Mouse (Mus musculus) forebrain, embryonic 15.5 days (tissue): ENCODE results near the gene Katnbl1. TPM values are rescaled to one million over a fixed set of nuclear protein-coding genes. Genes with fewer than 3 reads are reported as not detected.
A peak's percentile ranks its signal among the peaks of the same experiment; 100 is the strongest.
"Not testable (repeated sequence)": the region's sequence is repeated elsewhere in the genome, so short reads cannot be mapped to it uniquely, and the experiment has no call there.

Experiments
- ATAC-seq: fragments of 200-750 bp; cut with Nextera tagmentation; replicated peaks from 2 replicates; pipeline ENCODE4 v1.8.0; 2017; ENCODE audit warnings: mild to moderate bottlenecking, moderate TSS enrichment, moderate library complexity
- H3K27ac ChIP-seq: fragments of 300-500 bp; sonication (generic); replicated peaks from 2 replicates; pipeline ENCODE4 v1.5.1; 2015; ENCODE audit warnings: mild to moderate bottlenecking, inconsistent platforms
- H3K27me3 ChIP-seq: fragments of 300-500 bp; sonication (generic); 2 replicates; pipeline ENCODE4 v1.6.1; 2015; ENCODE audit warnings: inconsistent platforms
- H3K36me3 ChIP-seq: fragments of 300-500 bp; sonication (generic); 2 replicates; pipeline ENCODE4 v1.6.1; 2015; ENCODE audit warnings: mild to moderate bottlenecking, inconsistent platforms
- H3K4me1 ChIP-seq: fragments of 300-500 bp; sonication (generic); 2 replicates; pipeline ENCODE4 v1.6.1; 2015; ENCODE audit warnings: inconsistent platforms
- H3K4me2 ChIP-seq: fragments of 300-500 bp; sonication (generic); replicated peaks from 2 replicates; pipeline ENCODE4 v1.6.1; 2015; ENCODE audit warnings: mild to moderate bottlenecking, inconsistent platforms
- H3K4me3 ChIP-seq: fragments of 300-500 bp; sonication (generic); 2 replicates; pipeline ENCODE4 v1.5.1; 2015; ENCODE audit warnings: mild to moderate bottlenecking, inconsistent platforms
- H3K9ac ChIP-seq: fragments of 300-500 bp; sonication (generic); replicated peaks from 2 replicates; pipeline ENCODE4 v1.6.1; 2015; ENCODE audit warnings: mild to moderate bottlenecking, inconsistent platforms
- H3K9me3 ChIP-seq: fragments of 300-500 bp; sonication (generic); 2 replicates; pipeline ENCODE4 v1.6.1; 2016; ENCODE audit warnings: inconsistent platforms
- WGBS: fragments of 180-500 bp; shearing (Covaris S2); methylation state at CpG from one replicate; pipeline ENCODE4 v1.1.7; 2015; ENCODE audit warnings: mixed read lengths; 5-methylcytosine and 5-hydroxymethylcytosine counted together
- polyA plus RNA-seq: library from polyadenylated mRNA; unstranded; fragments of >200 nt; fragmentation: Nextera tagmentation; extraction: Ambion mirVana; gene quantifications from 2 replicates; pipeline ENCODE4 v1.2.1, GENCODE M21; 2015

Gene Katnbl1
- polyA plus RNA-seq, 1 experiment from 2014 or later = 46.7 TPM

DNA sequence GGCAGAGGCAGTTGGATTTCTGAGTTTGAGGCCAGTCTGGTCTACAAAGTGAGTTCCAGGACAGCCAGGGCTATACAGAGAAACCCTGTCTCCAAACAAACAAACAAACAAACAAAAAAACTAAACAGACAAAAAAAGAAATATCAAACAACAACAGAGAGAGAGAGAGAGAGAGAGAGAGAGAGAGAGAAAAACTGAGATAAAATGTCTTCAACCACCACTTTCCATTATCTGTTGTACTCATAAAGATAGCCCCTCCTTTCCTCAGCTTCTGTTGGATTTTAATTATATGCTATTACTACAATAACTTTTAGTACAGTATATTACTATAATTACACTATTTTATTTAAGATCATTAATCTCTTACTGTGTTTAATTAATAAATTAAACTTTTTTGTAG is 73.5 kb downstream of the Katnbl1 start:
- peaks cover 19% of the 10 kb centered on the region for H3K4me1 ChIP-seq
- H3K27me3 ChIP-seq, H3K36me3 ChIP-seq, H3K9me3 ChIP-seq, ATAC-seq, H3K4me2 ChIP-seq, H3K9ac ChIP-seq, H3K4me3 ChIP-seq, H3K27ac ChIP-seq: not testable (repeated sequence)

DNA sequence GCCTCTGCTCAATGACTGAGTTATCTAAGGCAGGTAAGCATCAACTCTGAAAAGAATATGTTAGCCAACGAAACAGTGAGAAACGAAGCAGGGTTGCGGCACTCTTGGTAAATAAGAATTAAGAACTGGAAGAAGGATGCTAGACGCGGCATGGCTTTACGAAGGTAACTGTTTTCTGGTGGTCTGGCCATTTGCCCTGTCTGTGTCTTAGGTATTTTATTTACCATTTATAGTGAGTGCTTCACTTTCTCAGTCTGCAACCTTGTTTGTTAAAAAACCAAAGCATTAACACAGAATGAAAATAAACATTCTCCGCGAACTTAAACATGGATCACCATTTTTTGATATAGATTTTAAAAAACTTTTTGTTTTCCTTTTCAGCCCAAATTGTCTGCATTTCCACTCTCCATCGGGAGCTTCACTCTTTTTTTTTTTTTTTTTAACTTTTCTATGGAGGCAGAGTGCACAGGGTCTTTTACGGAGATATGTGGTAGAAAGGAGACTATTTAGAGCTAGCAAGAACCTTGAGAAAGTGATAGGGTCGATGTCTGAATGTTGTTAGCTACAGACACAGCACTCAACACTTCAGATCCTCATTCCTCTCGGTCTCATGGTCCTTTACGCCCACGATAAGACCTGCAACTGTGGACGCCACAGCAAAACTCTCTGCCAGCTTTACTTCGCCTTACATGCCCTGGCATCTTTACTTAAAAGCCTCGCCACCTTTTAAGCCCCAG is 75.3 kb downstream of the Katnbl1 start:
- ATAC-seq = peak; percentile 79; the same call in 1 of the 2 replicates
- H3K4me3 ChIP-seq = peak overlapping the region; percentile 59
- H3K4me1 ChIP-seq = peaks cover 19% of the 10 kb centered on the region
- peak overlapping the region; percentile 73 for H3K27ac ChIP-seq
- no peaks in the 10 kb centered on the region for H3K27me3 ChIP-seq
- H3K4me2 ChIP-seq = peak overlapping the region; percentile 66
- H3K9me3 ChIP-seq = no peaks in the 10 kb centered on the region
- peak overlapping the region; percentile 80 for H3K9ac ChIP-seq
- WGBS = 33% methylated on average over 17 of the region's 17 CpGs
- no peaks in the 10 kb centered on the region for H3K36me3 ChIP-seq

DNA sequence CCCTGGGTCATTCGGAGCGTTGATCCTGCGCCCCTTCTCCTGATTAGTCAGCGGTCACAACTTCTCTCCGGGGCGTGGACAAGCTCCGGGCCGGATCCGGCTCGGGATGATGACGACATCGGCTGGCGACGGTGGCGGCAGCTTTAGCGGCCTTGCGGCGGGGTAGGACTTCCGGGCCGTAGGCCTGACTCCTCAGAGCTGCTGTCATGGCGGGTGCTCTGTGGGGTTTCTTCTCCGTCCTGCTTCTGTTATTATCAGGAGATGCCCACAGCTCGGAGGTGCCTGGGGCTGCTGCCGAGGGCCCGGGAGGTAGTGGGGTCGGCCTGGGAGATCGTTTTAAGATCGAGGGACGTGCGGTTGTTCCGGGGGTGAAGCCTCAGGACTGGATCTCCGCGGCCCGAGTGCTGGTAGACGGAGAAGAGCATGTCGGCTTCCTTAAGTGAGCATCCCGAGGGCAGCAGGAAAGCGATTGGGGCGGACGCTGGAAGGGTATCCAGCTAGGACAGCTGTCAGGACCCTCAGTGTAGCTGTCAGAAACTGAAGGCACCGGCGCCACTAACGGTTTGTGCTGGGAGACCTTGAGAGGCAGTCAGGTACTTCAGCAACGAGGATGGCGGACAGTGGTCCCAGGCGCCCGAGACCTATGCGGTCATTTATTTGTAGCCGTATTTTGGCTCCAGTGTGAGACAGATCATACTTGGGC is 76.0 kb downstream of the Katnbl1 start, which contains the start of gene Emc7:
Emc7 (plus strand) TSS at position 136 of the 703 bp plus-strand sequence.
- H3K9me3 ChIP-seq = no peaks in the 10 kb centered on the region
- under 1% methylated on average over 49 of the region's 49 CpGs for WGBS
- H3K4me2 ChIP-seq = peak within 1 kb of the TSS; percentile 66
- peak; percentile 99 for ATAC-seq
- H3K27ac ChIP-seq = peak within 1 kb of the TSS; percentile 73
- peak within 1 kb of the TSS; percentile 59 for H3K4me3 ChIP-seq
- peaks cover 2% of the 10 kb centered on the region for H3K36me3 ChIP-seq
- H3K9ac ChIP-seq = peak within 1 kb of the TSS; percentile 80
- H3K27me3 ChIP-seq = no peaks in the 10 kb centered on the region
- peaks cover 19% of the 10 kb centered on the region for H3K4me1 ChIP-seq

DNA sequence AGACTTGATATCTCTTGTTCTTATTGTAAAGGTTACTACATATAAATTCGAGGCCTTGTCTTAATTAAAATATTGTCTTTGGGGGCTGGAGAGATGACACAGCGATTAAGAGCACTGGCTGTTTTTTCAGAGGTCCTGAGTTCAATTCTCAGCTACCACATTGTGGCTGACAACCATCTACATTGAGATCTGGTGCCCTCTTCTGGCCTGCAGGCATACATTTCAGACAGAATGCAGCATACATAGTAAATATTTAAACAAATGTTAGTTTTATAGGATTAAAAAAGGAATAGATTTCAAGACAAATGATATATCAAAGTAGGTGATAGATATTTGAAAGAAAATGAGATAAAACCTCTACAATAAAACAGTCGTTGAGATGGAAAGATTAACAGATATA is 81.5 kb downstream of the Katnbl1 start:
- WGBS = 95% methylated on average over 3 of the region's 3 CpGs
- H3K4me3 ChIP-seq = no peak overlapping the region

More for the DNA sequence above, 81.5 kb downstream of the Katnbl1 start:
- Histone ChIP-seq H3K36me3 (peaks cover 28% of the 10 kb centered on the region), H3K4me1 (peaks cover 13% of the 10 kb centered on the region), H3K27ac (no peak overlapping the region), H3K4me2 (no peak overlapping the region), H3K27me3 (no peaks in the 10 kb centered on the region), H3K9ac (no peak overlapping the region), H3K9me3 (no peaks in the 10 kb centered on the region)
- ATAC-seq = no peak

Other genes starting within 250 kb of the Katnbl1 start
- not detected in 2 replicates for gene Olfr1316, start 244.2 kb upstream of the Katnbl1 start, polyA plus RNA-seq
- gene Olfr1317, start 238.9 kb upstream of the Katnbl1 start, polyA plus RNA-seq = 0.06 TPM in 1 of 2 replicates, not detected in the other
- 0.09 TPM in 1 of 2 replicates, not detected in the other for gene Olfr1318, start 225.0 kb upstream of the Katnbl1 start, polyA plus RNA-seq
- 13.4 and 15.2 TPM in 2 replicates for gene Lpcat4, start 139.7 kb upstream of the Katnbl1 start, polyA plus RNA-seq
- 0.04 TPM in 1 of 2 replicates, not detected in the other for gene Nutm1, start 119.9 kb upstream of the Katnbl1 start, polyA plus RNA-seq
- gene Nop10, start 117.3 kb upstream of the Katnbl1 start, polyA plus RNA-seq = 164 and 187 TPM in 2 replicates
- 15.6 and 16.9 TPM in 2 replicates for gene Slc12a6, start 113.4 kb upstream of the Katnbl1 start, polyA plus RNA-seq
- 0.06 TPM in 1 of 2 replicates, not detected in the other for gene Gm21985, start 112.9 kb upstream of the Katnbl1 start, polyA plus RNA-seq
- gene Emc4, start 11.2 kb upstream of the Katnbl1 start, polyA plus RNA-seq = 160 and 166 TPM in 2 replicates
- gene Emc7, start 75.8 kb downstream of the Katnbl1 start, polyA plus RNA-seq = 14.2 and 16.2 TPM in 2 replicates
- gene Chrm5, start 101.6 kb downstream of the Katnbl1 start, polyA plus RNA-seq = 0.56 and 0.83 TPM in 2 replicates
- 3.6 and 3.7 TPM in 2 replicates for gene Aven, start 113.8 kb downstream of the Katnbl1 start, polyA plus RNA-seq